Mouse (Mus musculus) heart, postnatal 0 days (tissue): ENCODE results near the gene Cachd1. TPM values are rescaled to one million over a fixed set of nuclear protein-coding genes. Genes with fewer than 3 reads are reported as not detected.

Source experiments
- ATAC-seq: fragments of 200-750 bp; cut with Nextera tagmentation; 2 replicates; pipeline ENCODE4 v1.8.0; 2017; ENCODE audit warnings: low read depth, moderate number of reproducible peaks, moderate library complexity; ENCODE audit not compliant: insufficient read depth
- DNase-seq: peaks from one replicate; pipeline ENCODE4 v3.0.0-alpha.2; 2016; ENCODE audit warnings: low spot score
- H3K27ac ChIP-seq: fragments of 300-500 bp; sonication (generic); 2 replicates; pipeline ENCODE4 v1.5.1; 2014; ENCODE audit warnings: low read depth, mild to moderate bottlenecking
- H3K27me3 ChIP-seq: fragments of 300-500 bp; sonication (generic); 2 replicates; pipeline ENCODE4 v1.6.1; 2014; ENCODE audit warnings: low read length, mixed read lengths; ENCODE audit not compliant: control insufficient read depth, insufficient read depth
- H3K36me3 ChIP-seq: fragments of 300-500 bp; sonication (generic); replicated peaks from 2 replicates; pipeline ENCODE4 v1.6.1; 2014; ENCODE audit warnings: low read length, mixed read lengths; ENCODE audit not compliant: control insufficient read depth, insufficient read depth
- H3K4me1 ChIP-seq: fragments of 300-500 bp; sonication (generic); 2 replicates; pipeline ENCODE4 v1.6.1; 2014; ENCODE audit warnings: antibody characterized with exemption; ENCODE audit not compliant: control insufficient read depth, insufficient read depth
- H3K4me2 ChIP-seq: fragments of 300-500 bp; sonication (generic); 2 replicates; pipeline ENCODE4 v1.6.1; 2014; ENCODE audit warnings: low read depth, mild to moderate bottlenecking, low read length, moderate library complexity
- H3K4me3 ChIP-seq: fragments of 300-500 bp; sonication (generic); 2 replicates; pipeline ENCODE4 v1.5.1; 2014; ENCODE audit warnings: low read depth, low read length
- H3K9ac ChIP-seq: fragments of 300-500 bp; sonication (generic); replicated peaks from 2 replicates; pipeline ENCODE4 v1.6.1; 2014; ENCODE audit warnings: low read depth, low read length, mixed read lengths
- H3K9me3 ChIP-seq: fragments of 300-500 bp; sonication (generic); replicated peaks from 2 replicates; pipeline ENCODE4 v1.6.1; 2016; ENCODE audit warnings: low read length; ENCODE audit not compliant: control insufficient read depth
- CTCF ChIP-seq: IDR thresholded peaks from 2 replicates; pipeline ENCODE4 v1.5.1; 2016; ENCODE audit warnings: antibody characterized with exemption, control low read depth, low read depth
- EP300 ChIP-seq: IDR thresholded peaks from 2 replicates; pipeline ENCODE4 v1.6.1; 2016; ENCODE audit warnings: antibody characterized with exemption, low read depth
- WGBS: fragments of 180-500 bp; shearing (Covaris S2); extraction: QIAGEN DNeasy Blood & Tissue Kit; methylation state at CpG from one replicate; pipeline ENCODE4 v1.1.7; 2014; 5-methylcytosine and 5-hydroxymethylcytosine counted together
- polyA plus RNA-seq: library from polyadenylated mRNA; unstranded; fragments of >200 nt; fragmentation: Nextera tagmentation; extraction: Ambion mirVana; gene quantifications from 2 replicates; pipeline ENCODE4 v1.2.1, GENCODE M21; 2015
- total RNA-seq: library from RNA; depleted of rRNA; stranded (reverse); fragments of >200 nt; gene quantifications from 2 replicates; pipeline ENCODE4 v1.2.3, GENCODE M21; 2014; ENCODE audit warnings: low replicate concordance

Gene Cachd1
- total and polyA plus RNA-seq, 2 experiments from 2014 or later: 3.1 to 11.3 TPM

DNA sequence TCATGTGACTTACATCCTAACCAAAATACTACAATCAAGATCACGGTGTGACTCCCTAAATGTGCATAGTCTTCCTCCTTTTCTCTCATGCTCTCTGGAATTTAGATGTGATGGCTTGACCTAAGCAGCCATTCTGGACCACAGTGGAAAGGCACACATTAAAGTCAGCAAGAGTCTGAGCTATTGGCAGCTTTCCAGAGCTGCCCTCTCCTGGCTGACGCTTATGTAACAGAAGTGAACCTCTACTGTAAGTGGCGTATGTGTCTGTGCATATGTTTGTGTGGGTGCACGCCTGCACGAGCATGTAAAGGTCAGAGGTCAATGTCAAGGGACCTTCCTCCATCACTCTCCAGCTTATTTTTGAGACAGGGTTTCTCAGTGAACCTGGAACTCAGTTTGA is 258.7 kb downstream of the Cachd1 start:
- H3K4me2 ChIP-seq: no peak overlapping the region
- no peak for DNase-seq
- H3K4me1 ChIP-seq: no peaks in the 10 kb centered on the region
- no peak for ATAC-seq
- no peaks in the 10 kb centered on the region for H3K36me3 ChIP-seq
- H3K27me3 ChIP-seq: no peaks in the 10 kb centered on the region
- TF ChIP-seq CTCF: no peak
- TF ChIP-seq EP300: no peak
- H3K4me3 ChIP-seq: no peak overlapping the region
- H3K9me3 ChIP-seq: no peaks in the 10 kb centered on the region
- no peak overlapping the region for H3K9ac ChIP-seq
- WGBS: 71% methylated on average over 5 of the region's 5 CpGs
- H3K27ac ChIP-seq: no peak overlapping the region

DNA sequence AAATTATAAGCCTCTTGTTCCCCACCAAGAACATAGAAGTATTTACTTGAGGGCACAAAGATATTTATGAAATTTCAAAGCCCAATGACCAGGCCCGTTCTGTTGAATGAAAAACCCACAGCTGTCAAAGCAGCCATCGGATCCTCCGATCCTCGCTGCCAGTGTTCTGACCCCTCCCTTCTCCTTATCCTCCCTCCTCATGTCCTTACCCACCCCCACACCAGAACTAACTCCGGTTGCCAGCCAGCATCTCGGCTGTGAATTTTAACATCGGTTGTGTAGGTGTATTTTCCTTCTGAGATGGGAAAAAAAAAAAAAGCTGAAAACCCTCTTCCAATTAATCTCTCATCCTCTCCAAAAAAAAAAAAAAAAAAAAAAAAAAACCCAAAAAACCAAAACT is 260.7 kb downstream of the Cachd1 start:
- Histone ChIP-seq H3K36me3 (no peaks in the 10 kb centered on the region), H3K27ac (no peak overlapping the region), H3K9me3 (no peaks in the 10 kb centered on the region), H3K4me1 (no peaks in the 10 kb centered on the region), H3K9ac (no peak overlapping the region), H3K4me2 (no peak overlapping the region), H3K27me3 (no peaks in the 10 kb centered on the region), H3K4me3 (no peak overlapping the region)
- 75% methylated on average over 7 of the region's 7 CpGs for WGBS
- DNase-seq: no peak
- TF ChIP-seq CTCF (no peak), EP300 (no peak)
- no peak for ATAC-seq

DNA sequence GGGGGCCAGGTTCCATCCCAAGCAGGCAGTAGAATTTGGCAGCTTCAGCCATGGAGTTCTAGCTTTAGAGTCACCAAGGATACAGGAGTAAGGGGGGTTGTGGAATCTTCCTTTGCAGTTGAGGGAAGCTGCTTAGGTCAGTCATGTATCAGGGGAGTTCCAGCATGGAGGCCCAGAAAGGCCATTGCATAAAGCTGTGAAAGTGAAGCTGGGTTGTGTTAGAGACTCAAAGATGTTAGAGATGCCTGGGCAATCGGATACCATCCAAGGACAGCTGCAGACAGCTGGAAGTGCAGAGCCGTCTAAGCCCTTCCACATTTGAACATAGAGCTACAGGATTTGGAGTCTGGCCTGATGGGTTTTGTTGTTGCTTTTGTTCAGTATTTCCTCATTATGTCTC is 267.2 kb downstream of the Cachd1 start:
- Histone ChIP-seq H3K36me3 (no peaks in the 10 kb centered on the region), H3K4me3 (no peak overlapping the region), H3K27ac (no peak overlapping the region), H3K27me3 (no peaks in the 10 kb centered on the region), H3K4me1 (no peaks in the 10 kb centered on the region), H3K9ac (no peak overlapping the region), H3K9me3 (no peaks in the 10 kb centered on the region), H3K4me2 (no peak overlapping the region)
- TF ChIP-seq CTCF (no peak), EP300 (no peak)
- ATAC-seq (no peak), DNase-seq (no peak)
- WGBS: 64% methylated on average over 2 of the region's 2 CpGs

GRCm38 (mm10) chr4:101044149-101044548 is 267.7 kb downstream of the Cachd1 start:
- ATAC-seq (no peak), DNase-seq (no peak)
- H3K9ac ChIP-seq: no peak overlapping the region
- H3K27ac ChIP-seq: no peak overlapping the region
- H3K4me3 ChIP-seq: no peak overlapping the region
- no peaks in the 10 kb centered on the region for H3K9me3 ChIP-seq
- H3K27me3 ChIP-seq: no peaks in the 10 kb centered on the region
- no peaks in the 10 kb centered on the region for H3K4me1 ChIP-seq
- no peak overlapping the region for H3K4me2 ChIP-seq
- no peaks in the 10 kb centered on the region for H3K36me3 ChIP-seq
- TF ChIP-seq EP300: no peak
- no peak for TF ChIP-seq CTCF

- DNase-seq: no peak
- Histone ChIP-seq H3K4me1 (no peaks in the 10 kb centered on the region), H3K36me3 (no peaks in the 10 kb centered on the region), H3K9me3 (no peaks in the 10 kb centered on the region), H3K27me3 (no peaks in the 10 kb centered on the region), H3K4me2 (no peak overlapping the region), H3K4me3 (no peak overlapping the region), H3K9ac (no peak overlapping the region), H3K27ac (no peak overlapping the region)
- WGBS: 68% methylated on average over 4 of the region's 4 CpGs
- no peak for ATAC-seq
- TF ChIP-seq EP300 (no peak), CTCF (no peak)
These were observed 270.1 kb downstream of the Cachd1 start for GRCm38 (mm10) chr4:101046576-101046975.

GRCm38 (mm10) chr4:101062146-101062545 is 285.7 kb downstream of the Cachd1 start:
- Histone ChIP-seq H3K27me3 (no peaks in the 10 kb centered on the region), H3K4me3 (no peak overlapping the region), H3K4me2 (no peak overlapping the region), H3K4me1 (no peaks in the 10 kb centered on the region), H3K9ac (no peak overlapping the region), H3K9me3 (no peaks in the 10 kb centered on the region), H3K27ac (no peak overlapping the region), H3K36me3 (no peaks in the 10 kb centered on the region)
- TF ChIP-seq EP300 (no peak), CTCF (no peak)
- DNase-seq (no peak), ATAC-seq (no peak)
- WGBS: 52% methylated on average over 2 of the region's 2 CpGs
